Mouse (Mus musculus) brain, embryonic 14.5 days (tissue): ENCODE data around the gene Dido1. TPM values are rescaled to one million over a fixed set of nuclear protein-coding genes. Genes with fewer than 3 reads are reported as not detected.
"Not testable (repeated sequence)": the region's sequence is repeated elsewhere in the genome, so short reads cannot be mapped to it uniquely, and the experiment has no call there.

Source experiments
- DNase-seq: peaks from one replicate; pipeline ENCODE4 v3.0.0-alpha.2; 2011; ENCODE audit warnings: low read depth
- CTCF ChIP-seq: fragments of 200-500 bp; IDR thresholded peaks from 2 replicates; pipeline ENCODE4 v1.5.1; 2012; ENCODE audit warnings: inconsistent platforms, mild to moderate bottlenecking, moderate library complexity, borderline replicate concordance; ENCODE audit not compliant: insufficient read depth, insufficient read length; ENCODE audit errors: extremely low read depth
- POLR2A ChIP-seq: fragments of 200-500 bp; IDR thresholded peaks from 2 replicates; pipeline ENCODE4 v1.6.1; 2012; ENCODE audit warnings: mild to moderate bottlenecking, inconsistent platforms, borderline replicate concordance; ENCODE audit not compliant: poor library complexity, insufficient read depth, insufficient read length, severe bottlenecking; ENCODE audit errors: extremely low read depth
- polyA plus RNA-seq: library from polyadenylated mRNA; depleted of rRNA; stranded (reverse); fragments of >200 nt; gene quantifications from 2 replicates; pipeline ENCODE4 v1.2.3, GENCODE M21; 2012

Gene Dido1
- polyA plus RNA-seq, 1 experiment, result 31.0 TPM

- no peak for TF ChIP-seq POLR2A
- TF ChIP-seq CTCF, result no peak
- DNase-seq, result no peak
Observed at GRCm38 (mm10) chr2:180737984-180738383, 28.2 kb upstream of the Dido1 start.

- TF ChIP-seq CTCF, result no peak
- no peak for TF ChIP-seq POLR2A
Observed at GRCm38 (mm10) chr2:180735232-180735631, 25.4 kb upstream of the Dido1 start.

GRCm38 (mm10) chr2:180731984-180732383 is 22.2 kb upstream of the Dido1 start:
- TF ChIP-seq CTCF (no peak), POLR2A (no peak)

More at GRCm38 (mm10) chr2:180735232-180735631, 25.4 kb upstream of the Dido1 start:
- no peak for DNase-seq

GRCm38 (mm10) chr2:180731036-180731435 is 21.2 kb upstream of the Dido1 start:
- no peak for TF ChIP-seq CTCF
- DNase-seq, result no peak

More at GRCm38 (mm10) chr2:180731984-180732383, 22.2 kb upstream of the Dido1 start:
- no peak for DNase-seq

GRCm38 (mm10) chr2:180727613-180728021 is 17.8 kb upstream of the Dido1 start:
- TF ChIP-seq POLR2A (no peak), CTCF (no peak)
- no peak for DNase-seq

- TF ChIP-seq CTCF (no peak), POLR2A (no peak)
Observed at GRCm38 (mm10) chr2:180726658-180727442, 17.1 kb upstream of the Dido1 start.

GRCm38 (mm10) chr2:180725856-180726629 is 16.2 kb upstream of the Dido1 start:
- DNase-seq, result no peak
- TF ChIP-seq CTCF, result no peak
- TF ChIP-seq POLR2A, result no peak

More at GRCm38 (mm10) chr2:180726658-180727442, 17.1 kb upstream of the Dido1 start:
- no peak for DNase-seq

GRCm38 (mm10) chr2:180725414-180725778 is 15.6 kb upstream of the Dido1 start:
- TF ChIP-seq POLR2A (no peak), CTCF (no peak)
- DNase-seq, result no peak

GRCm38 (mm10) chr2:180724585-180725413 is 15.0 kb upstream of the Dido1 start, which contains the start of gene Slc17a9:
Slc17a9 (plus strand) TSS chr2:180725263.
- TF ChIP-seq POLR2A (no peak), CTCF (no peak)
- DNase-seq, result no peak

GRCm38 (mm10) chr2:180723865-180724264 is 14.1 kb upstream of the Dido1 start:
- no peak for DNase-seq
- no peak for TF ChIP-seq POLR2A
- no peak for TF ChIP-seq CTCF

GRCm38 (mm10) chr2:180722748-180723147 is 12.9 kb upstream of the Dido1 start:
- DNase-seq, result not testable (repeated sequence)
